Mouse (Mus musculus) hindbrain, embryonic 10.5 days (tissue): Measurements from ENCODE around the gene Wdr90. TPM values are rescaled to one million over a fixed set of nuclear protein-coding genes. Genes with fewer than 3 reads are reported as not detected.

Experiments
- DNase-seq: peaks from one replicate; pipeline ENCODE4 v3.0.0-alpha.2; 2017; ENCODE audit warnings: low spot score
- H3K27ac ChIP-seq: fragments of 300-500 bp; sonication (generic); 2 replicates; pipeline ENCODE4 v1.5.1; 2016; ENCODE audit warnings: mild to moderate bottlenecking, moderate library complexity
- H3K27me3 ChIP-seq: fragments of 300-500 bp; sonication (generic); 2 replicates; pipeline ENCODE4 v1.6.1; 2016; ENCODE audit warnings: mild to moderate bottlenecking; ENCODE audit not compliant: poor library complexity, insufficient read depth, severe bottlenecking
- H3K36me3 ChIP-seq: fragments of 300-500 bp; sonication (generic); 2 replicates; pipeline ENCODE4 v1.6.1; 2016; ENCODE audit warnings: mild to moderate bottlenecking, moderate library complexity
- H3K4me1 ChIP-seq: fragments of 300-500 bp; sonication (generic); replicated peaks from 2 replicates; pipeline ENCODE4 v1.6.1; 2016; ENCODE audit warnings: mild to moderate bottlenecking
- H3K4me3 ChIP-seq: fragments of 300-500 bp; sonication (generic); 2 replicates; pipeline ENCODE4 v1.5.1; 2016; ENCODE audit warnings: mild to moderate bottlenecking, moderate library complexity
- H3K9me3 ChIP-seq: fragments of 300-500 bp; sonication (generic); 2 replicates; pipeline ENCODE4 v1.6.1; 2016; ENCODE audit warnings: mild to moderate bottlenecking, moderate library complexity
- WGBS: fragments of 180-500 bp; shearing (Covaris S2); methylation state at CpG from one replicate; pipeline ENCODE4 v1.1.7; 2016; 5-methylcytosine and 5-hydroxymethylcytosine counted together
- polyA plus RNA-seq: library from polyadenylated mRNA; unstranded; fragments of >200 nt; fragmentation: Nextera tagmentation; extraction: Ambion mirVana; gene quantifications from 2 replicates; pipeline ENCODE4 v1.2.1, GENCODE M21; 2016

The Wdr90 gene
- polyA plus RNA-seq, 1 experiment from 2014 or later, result 46.0 TPM

GRCm38 (mm10) chr17:25838904-25839303 is 22.4 kb downstream of the Wdr90 start:
- no peak overlapping the region for H3K4me3 ChIP-seq
- peaks cover 74% of the 10 kb centered on the region for H3K4me1 ChIP-seq
- H3K27me3 ChIP-seq, result no peaks in the 10 kb centered on the region
- no peak for DNase-seq
- 92% methylated on average over 4 of the region's 4 CpGs for WGBS
- H3K27ac ChIP-seq, result no peak overlapping the region
- H3K36me3 ChIP-seq, result peaks cover 75% of the 10 kb centered on the region
- H3K9me3 ChIP-seq, result no peaks in the 10 kb centered on the region

- Histone ChIP-seq H3K9me3 (no peaks in the 10 kb centered on the region), H3K27me3 (no peaks in the 10 kb centered on the region), H3K4me3 (peak overlapping the region; percentile 52), H3K36me3 (peaks cover 67% of the 10 kb centered on the region), H3K27ac (peak overlapping the region; percentile 84), H3K4me1 (peaks cover 69% of the 10 kb centered on the region)
- WGBS, result 38% methylated on average over 3 of the region's 3 CpGs
- peak; percentile 20 for DNase-seq
Measured at GRCm38 (mm10) chr17:25837533-25837932, 23.8 kb downstream of the Wdr90 start.

- Histone ChIP-seq H3K27ac (peak within 1 kb of the TSS; percentile 84), H3K4me1 (peaks cover 67% of the 10 kb centered on the region), H3K36me3 (peaks cover 63% of the 10 kb centered on the region), H3K27me3 (no peaks in the 10 kb centered on the region), H3K9me3 (no peaks in the 10 kb centered on the region), H3K4me3 (peak within 1 kb of the TSS; percentile 52)
- 2% methylated on average over 29 of the region's 29 CpGs for WGBS
- DNase-seq, result peak; percentile 70
Measured at GRCm38 (mm10) chr17:25837076-25837410, 24.3 kb downstream of the Wdr90 start, which contains the start of gene Rhbdl1. Gene Rhbdl1 (minus strand): TSS chr17:25837295.

GRCm38 (mm10) chr17:25836397-25837075 is 24.8 kb downstream of the Wdr90 start:
- 25% methylated on average over 23 of the region's 23 CpGs for WGBS
- peaks cover 71% of the 10 kb centered on the region for H3K4me1 ChIP-seq
- H3K4me3 ChIP-seq, result peak overlapping the region; percentile 52
- no peak for DNase-seq
- H3K27ac ChIP-seq, result peak overlapping the region; percentile 84
- no peaks in the 10 kb centered on the region for H3K9me3 ChIP-seq
- no peaks in the 10 kb centered on the region for H3K27me3 ChIP-seq
- H3K36me3 ChIP-seq, result peaks cover 63% of the 10 kb centered on the region

- H3K27me3 ChIP-seq, result no peaks in the 10 kb centered on the region
- H3K4me1 ChIP-seq, result peaks cover 78% of the 10 kb centered on the region
- WGBS, result 95% methylated on average over 16 of the region's 16 CpGs
- peak overlapping the region; percentile 73 for H3K4me3 ChIP-seq
- H3K9me3 ChIP-seq, result no peaks in the 10 kb centered on the region
- no peak for DNase-seq
- H3K27ac ChIP-seq, result no peak overlapping the region
- peaks cover 63% of the 10 kb centered on the region for H3K36me3 ChIP-seq
Measured at GRCm38 (mm10) chr17:25835816-25836215, 25.5 kb downstream of the Wdr90 start.

- H3K27me3 ChIP-seq, result no peaks in the 10 kb centered on the region
- H3K36me3 ChIP-seq, result peaks cover 63% of the 10 kb centered on the region
- H3K4me3 ChIP-seq, result peak overlapping the region; percentile 73; the same call in 1 of the 2 replicates
- WGBS, result 96% methylated on average over 7 of the region's 7 CpGs
- H3K27ac ChIP-seq, result no peak overlapping the region
- DNase-seq, result no peak
- H3K9me3 ChIP-seq, result no peaks in the 10 kb centered on the region
- H3K4me1 ChIP-seq, result peaks cover 83% of the 10 kb centered on the region
Measured at GRCm38 (mm10) chr17:25835301-25835700, 26.0 kb downstream of the Wdr90 start.

GRCm38 (mm10) chr17:25834595-25835222 is 26.6 kb downstream of the Wdr90 start:
- DNase-seq, result no peak
- Histone ChIP-seq H3K4me1 (peaks cover 89% of the 10 kb centered on the region), H3K27me3 (no peaks in the 10 kb centered on the region), H3K27ac (peak overlapping the region; percentile 97), H3K9me3 (no peaks in the 10 kb centered on the region), H3K4me3 (peak overlapping the region; percentile 73), H3K36me3 (peaks cover 63% of the 10 kb centered on the region)
- WGBS, result 91% methylated on average over 12 of the region's 12 CpGs

GRCm38 (mm10) chr17:25833961-25834594 is 27.2 kb downstream of the Wdr90 start:
- Histone ChIP-seq H3K27ac (peak overlapping the region; percentile 97), H3K4me1 (peaks cover 90% of the 10 kb centered on the region), H3K9me3 (no peaks in the 10 kb centered on the region), H3K4me3 (peak overlapping the region; percentile 73), H3K36me3 (peaks cover 60% of the 10 kb centered on the region), H3K27me3 (no peaks in the 10 kb centered on the region)
- DNase-seq, result no peak
- WGBS, result 62% methylated on average over 6 of the region's 6 CpGs

GRCm38 (mm10) chr17:25833291-25833663 is 28.0 kb downstream of the Wdr90 start, which contains the start of gene Stub1:
Gene Stub1 (minus strand): TSS chr17:25833404.
- peak within 1 kb of the TSS; percentile 73 for H3K4me3 ChIP-seq
- H3K27me3 ChIP-seq, result no peaks in the 10 kb centered on the region
- peaks cover 91% of the 10 kb centered on the region for H3K4me1 ChIP-seq
- H3K9me3 ChIP-seq, result no peaks in the 10 kb centered on the region
- H3K36me3 ChIP-seq, result peaks cover 52% of the 10 kb centered on the region
- peak within 1 kb of the TSS; percentile 97 for H3K27ac ChIP-seq
- under 1% methylated on average over 24 of the region's 24 CpGs for WGBS
- peak; percentile 94 for DNase-seq

- under 1% methylated on average over 77 of the region's 77 CpGs for WGBS
- no peaks in the 10 kb centered on the region for H3K9me3 ChIP-seq
- peak; percentile 100 for DNase-seq
- H3K4me3 ChIP-seq, result peak overlapping the region; percentile 73
- peaks cover 91% of the 10 kb centered on the region for H3K4me1 ChIP-seq
- H3K36me3 ChIP-seq, result peaks cover 52% of the 10 kb centered on the region
- H3K27ac ChIP-seq, result peak overlapping the region; percentile 97
- no peaks in the 10 kb centered on the region for H3K27me3 ChIP-seq
Measured at GRCm38 (mm10) chr17:25832436-25833290, 28.6 kb downstream of the Wdr90 start.

GRCm38 (mm10) chr17:25831451-25832281 is 29.6 kb downstream of the Wdr90 start:
- H3K4me1 ChIP-seq, result peaks cover 91% of the 10 kb centered on the region
- no peaks in the 10 kb centered on the region for H3K9me3 ChIP-seq
- WGBS, result 69% methylated on average over 21 of the region's 21 CpGs
- H3K36me3 ChIP-seq, result peaks cover 62% of the 10 kb centered on the region
- H3K27me3 ChIP-seq, result no peaks in the 10 kb centered on the region
- H3K4me3 ChIP-seq, result peak overlapping the region; percentile 73
- H3K27ac ChIP-seq, result peak overlapping the region; percentile 97
- no peak for DNase-seq
